Mouse (Mus musculus): ENCODE measurements around the gene Adgrf1. TPM values are rescaled to one million over a fixed set of nuclear protein-coding genes. Genes with fewer than 3 reads are reported as not detected.
A peak's percentile ranks its signal among the peaks of the same experiment; 100 is the strongest.

Gene Adgrf1
- polyA plus RNA-seq (2016; fragmentation: Nextera tagmentation; extraction: Ambion mirVana) = not detected in 2 replicates

GRCm38 (mm10) chr17:43270161-43270560 lies at the start of gene Adgrf1:
TSS of gene Adgrf1 (plus strand) at chr17:43270329.
- no peaks in the 10 kb centered on the region for H3K27me3 ChIP-seq
- H3K9ac ChIP-seq = no peak within 1 kb of the TSS
- 80% methylated on average over 6 of the region's 6 CpGs for WGBS
- H3K27ac ChIP-seq = no peak within 1 kb of the TSS
- ATAC-seq (ENCODE audit: low FRiP score) = no peak
- H3K4me3 ChIP-seq (replicated peaks) = no peak within 1 kb of the TSS
- H3K9me3 ChIP-seq = 0 out of 2 replicates have a peak, but pooled peaks cover 5% of the 10 kb centered on the region
- no peak within 1 kb of the TSS for H3K4me2 ChIP-seq
- H3K36me3 ChIP-seq (replicated peaks) = no peaks in the 10 kb centered on the region
- H3K4me1 ChIP-seq = no peaks in the 10 kb centered on the region

- no peaks in the 10 kb centered on the region for H3K27me3 ChIP-seq
- peaks cover 3% of the 10 kb centered on the region for H3K4me1 ChIP-seq
- no peak overlapping the region for H3K9ac ChIP-seq
- ATAC-seq (ENCODE audit: low FRiP score) = no peak
- no peaks in the 10 kb centered on the region for H3K9me3 ChIP-seq
- no peak overlapping the region for H3K27ac ChIP-seq
- no peak overlapping the region for H3K4me2 ChIP-seq
- H3K36me3 ChIP-seq (replicated peaks) = no peaks in the 10 kb centered on the region
- WGBS = 86% methylated on average over 6 of the region's 6 CpGs
- no peak overlapping the region for H3K4me3 ChIP-seq (replicated peaks)
Observed at GRCm38 (mm10) chr17:43226101-43226500, 44.0 kb upstream of the Adgrf1 start.

- Histone ChIP-seq H3K27me3 (no peaks in the 10 kb centered on the region), H3K4me3 (replicated peaks) (no peak overlapping the region), H3K9ac (no peak overlapping the region), H3K36me3 (replicated peaks) (no peaks in the 10 kb centered on the region), H3K4me1 (peaks cover 3% of the 10 kb centered on the region), H3K27ac (no peak overlapping the region), H3K4me2 (peak overlapping the region; percentile 31), H3K9me3 (no peaks in the 10 kb centered on the region)
- WGBS = 53% methylated on average over 12 of the region's 12 CpGs
- peak; percentile 91 for ATAC-seq (ENCODE audit: low FRiP score)
Observed at GRCm38 (mm10) chr17:43229621-43230513, 40.3 kb upstream of the Adgrf1 start.

GRCm38 (mm10) chr17:43230821-43231220 lies 39.3 kb upstream of the Adgrf1 start:
- Histone ChIP-seq H3K9me3 (no peaks in the 10 kb centered on the region), H3K27me3 (no peaks in the 10 kb centered on the region), H3K27ac (no peak overlapping the region), H3K4me1 (peaks cover 3% of the 10 kb centered on the region), H3K36me3 (replicated peaks) (no peaks in the 10 kb centered on the region), H3K9ac (no peak overlapping the region), H3K4me3 (replicated peaks) (no peak overlapping the region), H3K4me2 (no peak overlapping the region)
- WGBS = 81% methylated on average over 7 of the region's 7 CpGs
- no peak for ATAC-seq (ENCODE audit: low FRiP score)

GRCm38 (mm10) chr17:43232769-43233168 lies 37.4 kb upstream of the Adgrf1 start:
- WGBS = 72% methylated on average over 6 of the region's 6 CpGs
- no peaks in the 10 kb centered on the region for H3K9me3 ChIP-seq

GRCm38 (mm10) chr17:43236656-43237250 lies 33.4 kb upstream of the Adgrf1 start:
- Histone ChIP-seq H3K9me3 (no peaks in the 10 kb centered on the region), H3K9ac (no peak overlapping the region), H3K4me1 (no peaks in the 10 kb centered on the region), H3K4me3 (replicated peaks) (no peak overlapping the region), H3K27ac (no peak overlapping the region), H3K4me2 (no peak overlapping the region), H3K27me3 (no peaks in the 10 kb centered on the region), H3K36me3 (replicated peaks) (no peaks in the 10 kb centered on the region)
- WGBS = 87% methylated on average over 14 of the region's 14 CpGs
- ATAC-seq (ENCODE audit: low FRiP score) = no peak

More at GRCm38 (mm10) chr17:43232769-43233168, 37.4 kb upstream of the Adgrf1 start:
- Histone ChIP-seq H3K9ac (no peak overlapping the region), H3K27me3 (no peaks in the 10 kb centered on the region), H3K4me1 (peaks cover 3% of the 10 kb centered on the region), H3K36me3 (replicated peaks) (no peaks in the 10 kb centered on the region), H3K4me2 (no peak overlapping the region), H3K4me3 (replicated peaks) (no peak overlapping the region), H3K27ac (no peak overlapping the region)
- no peak for ATAC-seq (ENCODE audit: low FRiP score)

- H3K9me3 ChIP-seq = no peaks in the 10 kb centered on the region
- no peaks in the 10 kb centered on the region for H3K27me3 ChIP-seq
- no peak overlapping the region for H3K9ac ChIP-seq
- no peak overlapping the region for H3K4me2 ChIP-seq
- H3K4me1 ChIP-seq = no peaks in the 10 kb centered on the region
- WGBS = 76% methylated on average over 6 of the region's 6 CpGs
- no peak for ATAC-seq (ENCODE audit: low FRiP score)
- H3K36me3 ChIP-seq (replicated peaks) = no peaks in the 10 kb centered on the region
- H3K4me3 ChIP-seq (replicated peaks) = no peak overlapping the region
- H3K27ac ChIP-seq = no peak overlapping the region
Observed at GRCm38 (mm10) chr17:43239035-43239434, 31.1 kb upstream of the Adgrf1 start.

GRCm38 (mm10) chr17:43241134-43241533 lies 29.0 kb upstream of the Adgrf1 start:
- no peak overlapping the region for H3K4me3 ChIP-seq (replicated peaks)
- WGBS = 85% methylated on average over 10 of the region's 10 CpGs
- no peaks in the 10 kb centered on the region for H3K9me3 ChIP-seq
- ATAC-seq (ENCODE audit: low FRiP score) = no peak
- H3K4me2 ChIP-seq = no peak overlapping the region
- no peaks in the 10 kb centered on the region for H3K27me3 ChIP-seq
- H3K9ac ChIP-seq = no peak overlapping the region
- no peaks in the 10 kb centered on the region for H3K36me3 ChIP-seq (replicated peaks)
- H3K4me1 ChIP-seq = no peaks in the 10 kb centered on the region
- no peak overlapping the region for H3K27ac ChIP-seq

- Histone ChIP-seq H3K4me3 (replicated peaks) (no peak overlapping the region), H3K9ac (no peak overlapping the region), H3K4me1 (no peaks in the 10 kb centered on the region), H3K4me2 (no peak overlapping the region), H3K36me3 (replicated peaks) (no peaks in the 10 kb centered on the region), H3K9me3 (no peaks in the 10 kb centered on the region), H3K27me3 (no peaks in the 10 kb centered on the region), H3K27ac (no peak overlapping the region)
- no peak for ATAC-seq (ENCODE audit: low FRiP score)
- WGBS = 89% methylated on average over 3 of the region's 3 CpGs
Observed at GRCm38 (mm10) chr17:43242609-43243008, 27.5 kb upstream of the Adgrf1 start.

GRCm38 (mm10) chr17:43245364-43245763 lies 24.8 kb upstream of the Adgrf1 start:
- no peak for ATAC-seq (ENCODE audit: low FRiP score)
- Histone ChIP-seq H3K4me2 (no peak overlapping the region), H3K4me3 (replicated peaks) (no peak overlapping the region), H3K27me3 (no peaks in the 10 kb centered on the region), H3K36me3 (replicated peaks) (no peaks in the 10 kb centered on the region), H3K9me3 (no peaks in the 10 kb centered on the region), H3K9ac (no peak overlapping the region), H3K4me1 (no peaks in the 10 kb centered on the region), H3K27ac (no peak overlapping the region)
- WGBS = 87% methylated on average over 6 of the region's 6 CpGs

GRCm38 (mm10) chr17:43247245-43247644 lies 22.9 kb upstream of the Adgrf1 start:
- H3K27ac ChIP-seq = no peak overlapping the region
- no peaks in the 10 kb centered on the region for H3K27me3 ChIP-seq
- no peak overlapping the region for H3K4me2 ChIP-seq
- no peaks in the 10 kb centered on the region for H3K9me3 ChIP-seq
- no peaks in the 10 kb centered on the region for H3K4me1 ChIP-seq
- ATAC-seq (ENCODE audit: low FRiP score) = no peak
- WGBS = 91% methylated on average over 3 of the region's 3 CpGs
- H3K9ac ChIP-seq = no peak overlapping the region
- no peaks in the 10 kb centered on the region for H3K36me3 ChIP-seq (replicated peaks)
- no peak overlapping the region for H3K4me3 ChIP-seq (replicated peaks)

- Histone ChIP-seq H3K9ac (no peak overlapping the region), H3K4me1 (no peaks in the 10 kb centered on the region), H3K9me3 (no peaks in the 10 kb centered on the region), H3K4me3 (replicated peaks) (no peak overlapping the region), H3K27ac (no peak overlapping the region), H3K4me2 (no peak overlapping the region), H3K36me3 (replicated peaks) (no peaks in the 10 kb centered on the region), H3K27me3 (no peaks in the 10 kb centered on the region)
- no peak for ATAC-seq (ENCODE audit: low FRiP score)
- WGBS = 59% methylated on average over 3 of the region's 3 CpGs
Observed at GRCm38 (mm10) chr17:43249645-43250044, 20.5 kb upstream of the Adgrf1 start.

Measured in forebrain, embryonic 12.5 days (tissue).